Mouse (Mus musculus): ENCODE measurements at regions not wholly inside any gene's neighbourhood (a gene's known extent, or its start where the extent isn't known, plus 50 kb on each side); places are given as distances from the start of the nearest gene placed in this dataset.

DNA sequence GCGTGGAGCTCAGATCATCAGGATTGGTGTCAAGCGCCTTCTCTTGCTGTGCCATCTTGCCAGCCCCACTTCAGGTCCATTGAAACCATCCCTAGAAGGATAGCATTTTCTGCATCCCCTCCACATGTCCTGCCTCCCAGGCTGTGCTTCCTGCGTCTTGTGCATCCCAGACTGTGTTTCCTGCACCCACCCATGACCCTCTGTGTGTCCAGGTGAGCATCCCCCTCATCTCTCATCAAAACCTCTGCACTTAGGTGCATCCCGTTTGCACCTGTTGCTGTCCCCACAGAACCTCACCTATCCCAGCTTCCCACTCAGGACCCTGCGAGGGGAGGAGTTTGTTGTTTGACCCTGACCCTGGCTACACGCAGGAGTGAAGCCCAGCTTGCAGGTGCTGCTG is 251.8 kb upstream of the Kcnab2 start:
- no peak overlapping the region for H3K4me3 ChIP-seq
- H3K79me2 ChIP-seq (ENCODE audit: control insufficient read depth, insufficient read depth) = no peaks in the 10 kb centered on the region
- TF ChIP-seq TCF3 (IDR thresholded peaks at IDR 0.05; ENCODE audit: insufficient read length, low read depth) = no peak
- TF ChIP-seq REST (IDR thresholded peaks at IDR 0.05; ENCODE audit: insufficient read depth, insufficient read length) = no peak
- no peak overlapping the region for H3K4me2 ChIP-seq (ENCODE audit: low read depth)
- no peaks in the 10 kb centered on the region for H3K27me3 ChIP-seq (ENCODE audit: control insufficient read depth, insufficient read depth, insufficient read length)
- no peaks in the 10 kb centered on the region for H3K36me3 ChIP-seq (ENCODE audit: control insufficient read depth, insufficient read depth)
- no peak overlapping the region for H3ac ChIP-seq (ENCODE audit: control insufficient read depth, insufficient read length)

DNA sequence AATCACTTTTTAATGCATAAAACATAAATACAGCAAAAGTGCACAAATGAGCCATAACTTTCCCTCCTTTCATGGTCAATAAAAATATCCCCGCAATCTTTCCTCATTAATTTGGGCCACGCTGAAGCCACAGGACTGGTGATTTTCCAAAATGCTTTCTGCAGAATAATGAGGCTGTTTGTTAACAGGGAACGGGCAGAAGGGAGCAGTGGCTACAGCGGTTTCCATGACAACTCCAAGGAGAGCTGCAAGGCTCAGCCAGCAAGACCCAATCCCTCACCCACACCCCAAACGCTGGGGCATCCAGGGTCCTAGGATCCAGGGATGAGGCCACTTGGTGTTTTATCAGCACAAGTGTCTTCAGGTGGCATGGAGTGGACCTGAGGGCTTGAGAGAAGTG is 248.2 kb upstream of the Kcnab2 start:
- H3K4me3 ChIP-seq = no peak overlapping the region
- no peak overlapping the region for H3K4me2 ChIP-seq (ENCODE audit: low read depth)
- no peaks in the 10 kb centered on the region for H3K36me3 ChIP-seq (ENCODE audit: control insufficient read depth, insufficient read depth)
- H3K27me3 ChIP-seq (ENCODE audit: control insufficient read depth, insufficient read depth, insufficient read length) = no peaks in the 10 kb centered on the region
- no peak for TF ChIP-seq TCF3 (IDR thresholded peaks at IDR 0.05; ENCODE audit: insufficient read length, low read depth)
- no peak for TF ChIP-seq TCF12 (IDR thresholded peaks at IDR 0.05; ENCODE audit: insufficient read depth, poor library complexity, severe bottlenecking)
- TF ChIP-seq MAX (IDR thresholded peaks at IDR 0.05; ENCODE audit: low read depth) = no peak
- no peak overlapping the region for H3ac ChIP-seq (ENCODE audit: control insufficient read depth, insufficient read length)
- H3K79me2 ChIP-seq (ENCODE audit: control insufficient read depth, insufficient read depth) = no peaks in the 10 kb centered on the region

DNA sequence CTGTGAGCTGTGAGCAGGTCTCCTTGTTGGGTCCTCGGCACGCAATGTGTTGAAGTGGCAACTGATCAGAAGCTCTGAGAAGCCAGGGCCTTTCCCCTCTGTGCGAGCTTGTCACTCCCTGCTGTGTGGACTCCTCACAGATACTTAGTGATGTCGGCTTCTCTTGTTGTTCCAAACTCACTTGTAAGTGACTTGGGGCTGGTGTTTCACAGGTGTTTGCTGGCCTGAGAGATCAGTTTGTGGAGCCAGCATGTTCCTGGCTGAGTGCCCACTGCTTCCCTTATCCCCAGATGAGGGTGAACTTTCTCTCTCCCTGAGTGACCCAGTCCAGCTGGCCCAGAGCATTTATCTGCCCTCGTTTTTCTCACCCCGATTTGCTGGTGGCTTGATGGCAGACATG is 247.8 kb upstream of the Kcnab2 start:
- no peak for TF ChIP-seq POLR2AphosphoS2 (IDR thresholded peaks at IDR 0.05; ENCODE audit: insufficient read length, low read depth)
- TF ChIP-seq MAX (IDR thresholded peaks at IDR 0.05; ENCODE audit: low read depth) = no peak
- no peak for TF ChIP-seq SRF (IDR thresholded peaks at IDR 0.05; ENCODE audit: control insufficient read depth, insufficient read length, low read depth)
- no peak for TF ChIP-seq MYOD1 (IDR thresholded peaks at IDR 0.05; ENCODE audit: control insufficient read depth in 1 of 3, insufficient read length in 2 of 3, low read depth in 2 of 3)
- no peak for TF ChIP-seq TCF12 (IDR thresholded peaks at IDR 0.05; ENCODE audit: insufficient read depth, poor library complexity, severe bottlenecking)
- TF ChIP-seq MYOG (IDR thresholded peaks at IDR 0.05; ENCODE audit: control insufficient read depth in 1 of 3, insufficient read depth in 1 of 3, insufficient read length in 2 of 3, low read depth in 2 of 3) = no peak
- TF ChIP-seq CEBPB (IDR thresholded peaks at IDR 0.05; ENCODE audit: insufficient read depth, poor library complexity, severe bottlenecking) = no peak
- TF ChIP-seq REST (IDR thresholded peaks at IDR 0.05; ENCODE audit: insufficient read depth, insufficient read length) = no peak
- no peak for TF ChIP-seq E2F4 (IDR thresholded peaks at IDR 0.05; ENCODE audit: insufficient read depth)
- no peak for TF ChIP-seq TCF3 (IDR thresholded peaks at IDR 0.05; ENCODE audit: insufficient read length, low read depth)
- TF ChIP-seq USF1 (IDR thresholded peaks at IDR 0.05; ENCODE audit: low read depth) = no peak
- TF ChIP-seq POLR2A (IDR thresholded peaks at IDR 0.05; ENCODE audit: insufficient read length, low read depth) = no peak
- Histone ChIP-seq H3K4me3 (no peak overlapping the region), H3ac (ENCODE audit: control insufficient read depth, insufficient read length) (no peak overlapping the region)

DNA sequence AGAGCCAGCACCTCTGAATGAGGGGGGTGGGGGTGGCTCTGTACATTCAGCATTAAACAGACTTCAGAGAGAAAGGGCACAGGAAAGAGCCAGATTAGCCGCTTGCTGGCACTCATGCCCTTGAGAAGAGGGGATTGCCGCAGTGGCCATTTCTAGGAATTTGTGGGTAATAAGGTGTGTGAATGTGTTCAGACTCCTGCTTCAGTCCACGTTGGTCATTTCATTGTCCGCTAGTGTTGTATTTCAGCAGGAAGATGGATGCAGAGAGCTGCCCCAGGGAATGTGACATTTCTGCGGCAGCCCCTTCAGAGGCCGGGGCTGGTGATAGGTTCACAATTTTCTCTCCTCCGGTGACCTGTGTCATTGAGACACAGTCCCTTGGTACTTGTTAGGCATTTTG is 247.1 kb upstream of the Kcnab2 start:
- TF ChIP-seq USF1 (IDR thresholded peaks at IDR 0.05; ENCODE audit: low read depth) (no peak), MYOD1 (IDR thresholded peaks at IDR 0.05; ENCODE audit: control insufficient read depth in 1 of 3, insufficient read length in 2 of 3, low read depth in 2 of 3) (no peak), E2F4 (IDR thresholded peaks at IDR 0.05; ENCODE audit: insufficient read depth) (no peak), MAX (IDR thresholded peaks at IDR 0.05; ENCODE audit: low read depth) (no peak), POLR2A (IDR thresholded peaks at IDR 0.05; ENCODE audit: insufficient read length, low read depth) (no peak), POLR2AphosphoS2 (IDR thresholded peaks at IDR 0.05; ENCODE audit: insufficient read length, low read depth) (no peak), TCF3 (IDR thresholded peaks at IDR 0.05; ENCODE audit: insufficient read length, low read depth) (no peak), CEBPB (IDR thresholded peaks at IDR 0.05; ENCODE audit: insufficient read depth, poor library complexity, severe bottlenecking) (no peak), TCF12 (IDR thresholded peaks at IDR 0.05; ENCODE audit: insufficient read depth, poor library complexity, severe bottlenecking) (no peak), REST (IDR thresholded peaks at IDR 0.05; ENCODE audit: insufficient read depth, insufficient read length) (no peak), MYOG (IDR thresholded peaks at IDR 0.05; ENCODE audit: control insufficient read depth in 1 of 3, insufficient read depth in 1 of 3, insufficient read length in 2 of 3, low read depth in 2 of 3) (no peak), SRF (IDR thresholded peaks at IDR 0.05; ENCODE audit: control insufficient read depth, insufficient read length, low read depth) (no peak)
- Histone ChIP-seq H3K4me3 (no peak overlapping the region), H3K4me2 (ENCODE audit: low read depth) (no peak overlapping the region), H3K36me3 (ENCODE audit: control insufficient read depth, insufficient read depth) (no peaks in the 10 kb centered on the region), H3ac (ENCODE audit: control insufficient read depth, insufficient read length) (no peak overlapping the region), H3K27me3 (ENCODE audit: control insufficient read depth, insufficient read depth, insufficient read length) (no peaks in the 10 kb centered on the region), H3K79me2 (ENCODE audit: control insufficient read depth, insufficient read depth) (no peaks in the 10 kb centered on the region)

More for the DNA sequence above, 247.8 kb upstream of the Kcnab2 start:
- Histone ChIP-seq H3K27me3 (ENCODE audit: control insufficient read depth, insufficient read depth, insufficient read length) (no peaks in the 10 kb centered on the region), H3K36me3 (ENCODE audit: control insufficient read depth, insufficient read depth) (no peaks in the 10 kb centered on the region), H3K79me2 (ENCODE audit: control insufficient read depth, insufficient read depth) (no peaks in the 10 kb centered on the region), H3K4me2 (ENCODE audit: low read depth) (no peak overlapping the region)

DNA sequence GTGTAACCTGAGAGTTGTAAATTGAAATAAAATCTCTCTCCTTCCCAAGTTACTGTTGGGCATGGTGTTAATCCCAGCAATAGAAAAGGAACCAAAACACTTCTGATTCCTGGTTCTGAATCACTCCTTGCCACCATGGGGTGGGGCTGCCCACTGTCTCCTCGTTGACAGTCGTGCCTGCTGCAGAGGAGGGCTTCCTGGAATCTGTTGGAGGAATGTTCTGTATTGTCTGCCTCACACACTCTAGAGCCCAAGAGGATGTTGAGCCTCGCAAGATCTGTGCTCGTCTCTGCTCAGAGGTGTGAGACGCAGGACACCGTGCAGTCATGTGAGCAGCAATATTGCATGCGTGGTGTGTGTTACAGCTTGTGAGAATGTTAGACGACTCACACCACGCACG is 246.4 kb upstream of the Kcnab2 start:
- H3K4me3 ChIP-seq = no peak overlapping the region
- H3K27me3 ChIP-seq (ENCODE audit: control insufficient read depth, insufficient read depth, insufficient read length) = no peaks in the 10 kb centered on the region
- no peaks in the 10 kb centered on the region for H3K36me3 ChIP-seq (ENCODE audit: control insufficient read depth, insufficient read depth)
- no peak overlapping the region for H3K4me2 ChIP-seq (ENCODE audit: low read depth)
- TF ChIP-seq REST (IDR thresholded peaks at IDR 0.05; ENCODE audit: insufficient read depth, insufficient read length) (no peak), MYOG (IDR thresholded peaks at IDR 0.05; ENCODE audit: control insufficient read depth in 1 of 3, insufficient read depth in 1 of 3, insufficient read length in 2 of 3, low read depth in 2 of 3) (no peak), E2F4 (IDR thresholded peaks at IDR 0.05; ENCODE audit: insufficient read depth) (no peak), USF1 (IDR thresholded peaks at IDR 0.05; ENCODE audit: low read depth) (no peak), MYOD1 (IDR thresholded peaks at IDR 0.05; ENCODE audit: control insufficient read depth in 1 of 3, insufficient read length in 2 of 3, low read depth in 2 of 3) (no peak)
- H3ac ChIP-seq (ENCODE audit: control insufficient read depth, insufficient read length) = no peak overlapping the region
- H3K79me2 ChIP-seq (ENCODE audit: control insufficient read depth, insufficient read depth) = no peaks in the 10 kb centered on the region

All from myocyte (in vitro differentiated cells).